Mouse (Mus musculus) brown adipose tissue, adult 24 weeks (tissue): ENCODE results near the gene Kirrel2. TPM values are rescaled to one million over a fixed set of nuclear protein-coding genes. Genes with fewer than 3 reads are reported as not detected.

Experiments
- H3K27ac ChIP-seq: fragments of 200-500 bp; replicated peaks from 2 replicates; pipeline ENCODE4 v1.5.1; 2012; ENCODE audit warnings: low read depth, mild to moderate bottlenecking, low read length
- H3K4me1 ChIP-seq: fragments of 200-500 bp; 2 replicates; pipeline ENCODE4 v1.6.1; 2012; ENCODE audit warnings: low read length, mixed read lengths; ENCODE audit not compliant: control insufficient read depth, insufficient read depth, insufficient read length
- H3K4me3 ChIP-seq: fragments of 200-500 bp; 2 replicates; pipeline ENCODE4 v1.5.1; 2012; ENCODE audit warnings: low read depth, mild to moderate bottlenecking, low read length, moderate library complexity; ENCODE audit not compliant: insufficient read depth
- polyA plus RNA-seq: library from polyadenylated mRNA; stranded (reverse); fragments of >200 nt; gene quantifications from 2 replicates; pipeline ENCODE4 v1.2.4, GENCODE M21; 2012; ENCODE audit not compliant: missing spikeins, insufficient read depth, insufficient read length

The Kirrel2 gene
- polyA plus RNA-seq, 1 experiment: not detected

DNA sequence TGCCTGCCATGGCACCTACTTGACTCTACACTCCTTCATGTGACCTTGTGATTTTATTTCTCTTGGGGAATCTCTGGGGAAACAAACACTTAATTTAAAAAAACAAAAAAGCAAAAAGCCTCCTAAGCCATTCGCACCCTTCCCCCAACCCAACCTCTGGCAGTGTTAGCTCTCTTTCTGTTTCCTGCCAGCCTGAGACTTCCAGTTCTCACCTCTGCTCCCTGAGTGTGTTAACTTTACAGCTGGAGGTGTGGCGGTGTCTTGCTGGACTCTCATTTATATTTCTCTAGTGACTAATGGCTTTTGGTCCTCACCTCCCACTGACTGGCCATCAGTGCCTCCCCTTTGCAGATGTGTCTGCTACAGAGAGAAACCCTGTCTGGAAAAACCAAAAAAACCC is 47.7 kb downstream of the Kirrel2 start:
- H3K27ac ChIP-seq: no peak overlapping the region
- H3K4me3 ChIP-seq: no peak overlapping the region
- no peaks in the 10 kb centered on the region; the same call in 1 of the 2 replicates for H3K4me1 ChIP-seq

DNA sequence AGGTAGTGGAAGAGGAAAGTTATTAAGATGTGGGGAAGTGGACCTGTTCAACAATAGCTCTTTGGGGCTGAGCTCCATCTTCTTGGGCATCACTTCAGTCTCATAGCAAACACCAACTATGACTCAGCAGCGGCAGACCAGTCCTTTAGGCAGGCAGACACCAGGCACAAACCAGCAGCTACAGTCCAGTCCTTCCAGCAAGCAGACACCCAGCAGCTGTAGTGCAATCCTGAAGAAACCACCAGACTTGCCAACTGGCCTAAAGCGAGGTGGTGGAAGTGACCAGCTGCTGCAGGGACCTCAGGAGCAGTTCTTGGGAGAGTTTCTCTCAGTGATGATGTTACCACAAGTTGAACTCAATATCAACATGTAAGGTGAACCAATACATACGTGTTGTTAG is 48.9 kb downstream of the Kirrel2 start:
- H3K27ac ChIP-seq: no peak overlapping the region
- H3K4me1 ChIP-seq: no peaks in the 10 kb centered on the region; the same call in 1 of the 2 replicates
- no peak overlapping the region for H3K4me3 ChIP-seq

DNA sequence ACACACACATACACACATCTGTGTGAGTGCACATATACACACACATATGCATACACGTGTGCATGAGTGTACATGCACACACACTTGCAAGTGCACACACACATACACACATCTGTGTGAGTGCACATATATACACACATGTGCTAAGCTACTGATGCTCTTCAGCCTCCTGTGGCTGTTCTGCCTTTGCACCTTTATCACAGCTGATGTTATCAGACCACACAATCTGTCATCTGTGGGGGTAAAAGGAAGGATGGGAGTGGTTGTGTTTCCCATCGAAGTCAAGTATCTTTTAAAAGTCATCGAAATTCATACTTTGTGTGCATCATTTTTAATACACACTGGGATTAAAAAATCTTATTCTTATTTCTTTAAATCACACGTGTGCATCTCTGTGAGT is 55.1 kb downstream of the Kirrel2 start:
- H3K4me1 ChIP-seq: no peaks in the 10 kb centered on the region
- no peak overlapping the region for H3K27ac ChIP-seq
- no peak overlapping the region for H3K4me3 ChIP-seq

DNA sequence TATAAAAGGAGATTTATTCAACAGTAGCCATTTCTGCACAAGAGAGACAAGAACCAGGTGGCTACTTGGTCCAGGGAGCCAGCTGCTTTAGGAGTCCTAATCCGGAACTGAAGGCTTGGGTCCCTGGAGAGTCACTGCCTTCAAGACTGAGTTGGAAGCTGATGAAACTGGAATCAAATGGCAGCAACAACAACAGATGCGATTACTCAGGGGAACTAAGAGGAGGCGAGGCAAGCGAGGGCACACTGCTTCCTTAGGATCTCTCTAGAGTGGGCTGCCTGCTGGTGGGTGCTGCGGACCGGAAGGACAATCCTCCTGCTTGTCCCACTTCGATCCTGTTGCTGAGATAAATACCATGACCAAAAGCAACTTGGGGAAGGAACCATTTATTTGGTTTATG is 57.8 kb downstream of the Kirrel2 start:
- H3K4me1 ChIP-seq: no peaks in the 10 kb centered on the region
- no peak overlapping the region for H3K4me3 ChIP-seq
- no peak overlapping the region for H3K27ac ChIP-seq

Other genes with a start within 250 kb of the Kirrel2 start
- gene Polr2i, start 225.7 kb downstream of the Kirrel2 start, polyA plus RNA-seq: 93.0 and 113 TPM in 2 replicates
- gene Tbcb, start 225.4 kb downstream of the Kirrel2 start, polyA plus RNA-seq: 62.8 and 71.2 TPM in 2 replicates
- not detected in 2 replicates for gene Ovol3, start 222.0 kb downstream of the Kirrel2 start, polyA plus RNA-seq
- 0.83 TPM in 1 of 2 replicates, not detected in the other for gene Thap8, start 177.6 kb downstream of the Kirrel2 start, polyA plus RNA-seq
- gene Wdr62, start 177.3 kb downstream of the Kirrel2 start, polyA plus RNA-seq: 3.2 and 4.6 TPM in 2 replicates
- 4.5 and 7.3 TPM in 2 replicates for gene Clip3, start 166.0 kb downstream of the Kirrel2 start, polyA plus RNA-seq
- 34.7 and 38.6 TPM in 2 replicates for gene Alkbh6, start 149.0 kb downstream of the Kirrel2 start, polyA plus RNA-seq
- gene Syne4, start 142.9 kb downstream of the Kirrel2 start, polyA plus RNA-seq: not detected in 2 replicates
- gene E130208F15Rik, start 135.9 kb downstream of the Kirrel2 start, polyA plus RNA-seq: 1.6 and 2.0 TPM in 2 replicates
- gene Sdhaf1, start 133.8 kb downstream of the Kirrel2 start, polyA plus RNA-seq: 18.1 and 22.7 TPM in 2 replicates
- gene Lrfn3, start 94.9 kb downstream of the Kirrel2 start, polyA plus RNA-seq: 0.67 and 2.4 TPM in 2 replicates
- 34.6 and 43.0 TPM in 2 replicates for gene Tyrobp, start 43.9 kb downstream of the Kirrel2 start, polyA plus RNA-seq
- gene Hcst, start 37.8 kb downstream of the Kirrel2 start, polyA plus RNA-seq: 2.5 and 2.8 TPM in 2 replicates
- 0.67 and 1.6 TPM in 2 replicates for gene Nfkbid, start 36.0 kb downstream of the Kirrel2 start, polyA plus RNA-seq
- gene Aplp1, start 12.2 kb downstream of the Kirrel2 start, polyA plus RNA-seq: 0.44 and 0.92 TPM in 2 replicates
- not detected in 2 replicates for gene Nphs1, start 625 bp upstream of the Kirrel2 start, polyA plus RNA-seq
- not detected in 2 replicates for gene Prodh2, start 35.9 kb upstream of the Kirrel2 start, polyA plus RNA-seq
- 0.40 TPM in 1 of 2 replicates, not detected in the other for gene Arhgap33, start 77.4 kb upstream of the Kirrel2 start, polyA plus RNA-seq
- gene Hspb6, start 94.5 kb upstream of the Kirrel2 start, polyA plus RNA-seq: 49.1 and 64.2 TPM in 2 replicates
- gene Proser3, start 94.6 kb upstream of the Kirrel2 start, polyA plus RNA-seq: 0.95 and 4.2 TPM in 2 replicates
- gene Lin37, start 102.1 kb upstream of the Kirrel2 start, polyA plus RNA-seq: 19.5 and 23.1 TPM in 2 replicates
- gene U2af1l4, start 105.6 kb upstream of the Kirrel2 start, polyA plus RNA-seq: 59.1 and 65.5 TPM in 2 replicates
- gene Gm49396, start 105.7 kb upstream of the Kirrel2 start, polyA plus RNA-seq: 0.91 and 5.5 TPM in 2 replicates
- 177 and 187 TPM in 2 replicates for gene Psenen, start 105.9 kb upstream of the Kirrel2 start, polyA plus RNA-seq
- not detected in 2 replicates for gene Igflr1, start 107.7 kb upstream of the Kirrel2 start, polyA plus RNA-seq
- gene Kmt2b, start 131.0 kb upstream of the Kirrel2 start, polyA plus RNA-seq: 7.1 and 16.1 TPM in 2 replicates
- gene Zbtb32, start 141.2 kb upstream of the Kirrel2 start, polyA plus RNA-seq: not detected in 2 replicates
- gene Upk1a, start 155.2 kb upstream of the Kirrel2 start, polyA plus RNA-seq: not detected in 2 replicates
- 5,485 and 5,752 TPM in 2 replicates for gene Cox6b1, start 168.5 kb upstream of the Kirrel2 start, polyA plus RNA-seq
- gene Etv2, start 178.2 kb upstream of the Kirrel2 start, polyA plus RNA-seq: not detected in 2 replicates
- 24.5 and 39.6 TPM in 2 replicates for gene Rbm42, start 192.6 kb upstream of the Kirrel2 start, polyA plus RNA-seq
- gene Haus5, start 207.3 kb upstream of the Kirrel2 start, polyA plus RNA-seq: 2.3 and 2.9 TPM in 2 replicates
- not detected in 2 replicates for gene Pmis2, start 213.9 kb upstream of the Kirrel2 start, polyA plus RNA-seq
- gene 2200002J24Rik, start 241.2 kb upstream of the Kirrel2 start, polyA plus RNA-seq: not detected in 2 replicates